Mouse (Mus musculus) monocyte, adult 5-6 weeks (primary cell): ENCODE data around the gene Itpkc. TPM values are rescaled to one million over a fixed set of nuclear protein-coding genes. Genes with fewer than 3 reads are reported as not detected.

ENCODE experiments used
- ATAC-seq: fragments of 153-309, 156-312 bp; replicated peaks from 2 replicates; pipeline ENCODE4 v1.8.0; 2017; ENCODE audit warnings: mild to moderate bottlenecking; ENCODE audit not compliant: low TSS enrichment, insufficient number of reproducible peaks, severe bottlenecking, poor library complexity, low FRiP score
- total RNA-seq: library from RNA; stranded (forward); fragments of 200-1000, 200-491, 200-594 nt; gene quantifications from 3 replicates; pipeline ENCODE4 v1.2.3, GENCODE M21; 2017

Itpkc gene
- total RNA-seq, 1 experiment from 2014 or later: 9.1 TPM

GRCm38 (mm10) chr7:27198355-27198754 is 30.1 kb downstream of the Itpkc start:
- ATAC-seq: no peak

GRCm38 (mm10) chr7:27197634-27198033 is 30.8 kb downstream of the Itpkc start:
- no peak for ATAC-seq

GRCm38 (mm10) chr7:27197136-27197535 is 31.3 kb downstream of the Itpkc start:
- ATAC-seq: no peak

- ATAC-seq: peak; percentile 92
Observed at GRCm38 (mm10) chr7:27195681-27196611, 32.5 kb downstream of the Itpkc start, which contains the start of the genes BC024978 and Snrpa. BC024978 (plus strand) TSS chr7:27195781. Snrpa (minus strand) TSS chr7:27196271.

GRCm38 (mm10) chr7:27193731-27194130 is 34.7 kb downstream of the Itpkc start:
- no peak for ATAC-seq

GRCm38 (mm10) chr7:27192434-27192833 is 36.0 kb downstream of the Itpkc start:
- ATAC-seq: no peak

- no peak for ATAC-seq
Observed at GRCm38 (mm10) chr7:27189271-27189931, 39.1 kb downstream of the Itpkc start.

- no peak for ATAC-seq
Observed at GRCm38 (mm10) chr7:27185986-27186385, 42.5 kb downstream of the Itpkc start.

GRCm38 (mm10) chr7:27184964-27185363 is 43.5 kb downstream of the Itpkc start:
- ATAC-seq: peak; percentile 47; the same call in 1 of the 2 replicates

- ATAC-seq: no peak
Observed at GRCm38 (mm10) chr7:27182498-27182897, 46.0 kb downstream of the Itpkc start.

- ATAC-seq: no peak
Observed at GRCm38 (mm10) chr7:27180837-27181695, 47.4 kb downstream of the Itpkc start, which contains the start of the genes Gm21983 and Mia. Gm21983 (minus strand) TSS chr7:27181086. Mia (minus strand) TSS chr7:27181157.

- ATAC-seq: no peak
Observed at GRCm38 (mm10) chr7:27180036-27180435, 48.4 kb downstream of the Itpkc start.

GRCm38 (mm10) chr7:27179217-27179918 is 49.1 kb downstream of the Itpkc start:
- no peak for ATAC-seq

GRCm38 (mm10) chr7:27178324-27179216 is 49.9 kb downstream of the Itpkc start, which contains the start of gene Rab4b:
Rab4b (minus strand) TSS chr7:27178896.
- ATAC-seq: peak; percentile 97

GRCm38 (mm10) chr7:27177942-27178323 is 50.5 kb downstream of the Itpkc start:
- no peak for ATAC-seq

GRCm38 (mm10) chr7:27174896-27175295 is 53.6 kb downstream of the Itpkc start:
- ATAC-seq: no peak

- no peak for ATAC-seq
Observed at GRCm38 (mm10) chr7:27174496-27174895, 54.0 kb downstream of the Itpkc start.
